Mouse (Mus musculus) liver, embryonic 11.5 days (tissue): ENCODE results near the gene Aldob. TPM values are rescaled to one million over a fixed set of nuclear protein-coding genes. Genes with fewer than 3 reads are reported as not detected.

Experiments
- polyA plus RNA-seq: library from polyadenylated mRNA; unstranded; fragments of >200 nt; fragmentation: Nextera tagmentation; extraction: Ambion mirVana; gene quantifications from 2 replicates; pipeline ENCODE4 v1.2.1, GENCODE M21; 2014

Gene Aldob
- polyA plus RNA-seq, 1 experiment from 2014 or later, result 23.8 TPM

Other genes starting within 250 kb of the Aldob start
- gene Acnat2, start 141.4 kb downstream of the Aldob start, polyA plus RNA-seq, result 0.44 TPM in 1 of 2 replicates, not detected in the other
- gene Acnat1, start 75.6 kb downstream of the Aldob start, polyA plus RNA-seq, result not detected in 2 replicates
- gene Baat, start 43.0 kb downstream of the Aldob start, polyA plus RNA-seq, result 0.25 TPM in 1 of 2 replicates, not detected in the other
- gene Mrpl50, start 28.5 kb downstream of the Aldob start, polyA plus RNA-seq, result 89.4 and 106 TPM in 2 replicates
- gene Zfp189, start 28.4 kb downstream of the Aldob start, polyA plus RNA-seq, result 7.4 and 9.2 TPM in 2 replicates
- gene Tmem246, start 48.3 kb upstream of the Aldob start, polyA plus RNA-seq, result 17.4 and 17.8 TPM in 2 replicates
- gene Rnf20, start 82.5 kb upstream of the Aldob start, polyA plus RNA-seq, result 39.0 and 43.1 TPM in 2 replicates
- 0.11 TPM in 1 of 2 replicates, not detected in the other for gene Ppp3r2, start 132.5 kb upstream of the Aldob start, polyA plus RNA-seq